Mouse (Mus musculus) liver, adult 2 months (tissue): ENCODE measurements around the gene Lrrc1. TPM values are rescaled to one million over a fixed set of nuclear protein-coding genes. Genes with fewer than 3 reads are reported as not detected.

Source experiments
- DNase-seq: peaks from one replicate; pipeline ENCODE4 v3.0.0-alpha.2; 2011; ENCODE audit warnings: low read depth, low spot score; ENCODE audit errors: extremely low read depth
- H3K27ac ChIP-seq: fragments of 200-500 bp; replicated peaks from 2 replicates; pipeline ENCODE4 v1.5.1; 2012; ENCODE audit warnings: low read depth, mild to moderate bottlenecking, control low read depth, inconsistent platforms, low read length; ENCODE audit not compliant: insufficient read depth
- H3K27me3 ChIP-seq: fragments of 200-500 bp; 2 replicates; pipeline ENCODE4 v1.6.1; 2012; ENCODE audit warnings: mild to moderate bottlenecking, moderate library complexity, low read length, inconsistent platforms; ENCODE audit not compliant: control insufficient read depth, insufficient read depth
- H3K36me3 ChIP-seq: fragments of 200-500 bp; 2 replicates; pipeline ENCODE4 v1.6.1; 2012; ENCODE audit warnings: low read length, inconsistent platforms; ENCODE audit not compliant: control insufficient read depth, insufficient read depth
- H3K4me1 ChIP-seq: fragments of 200-500 bp; 2 replicates; pipeline ENCODE4 v1.6.1; 2011; ENCODE audit warnings: low read length; ENCODE audit not compliant: control insufficient read depth, insufficient read depth
- H3K4me3 ChIP-seq: fragments of 200-500 bp; 2 replicates; pipeline ENCODE4 v1.5.1; 2011; ENCODE audit warnings: low read depth, mild to moderate bottlenecking, control low read depth, low read length, moderate library complexity; ENCODE audit not compliant: insufficient read depth
- H3K79me2 ChIP-seq: fragments of 200-500 bp; 2 replicates; pipeline ENCODE4 v1.6.1; 2012; ENCODE audit warnings: inconsistent platforms, mild to moderate bottlenecking, low read length, moderate library complexity; ENCODE audit not compliant: control insufficient read depth, insufficient read depth
- H3K9ac ChIP-seq: fragments of 200-500 bp; 2 replicates; pipeline ENCODE4 v1.6.1; 2012; ENCODE audit warnings: low read depth, mild to moderate bottlenecking, control low read depth, inconsistent platforms, low read length
- CTCF ChIP-seq: fragments of 200-500 bp; IDR thresholded peaks from 2 replicates; pipeline ENCODE4 v1.5.1; 2011; ENCODE audit warnings: low read depth, low read length, control low read depth
- POLR2A ChIP-seq: fragments of 200-500 bp; IDR thresholded peaks from 2 replicates; pipeline ENCODE4 v1.6.1; 2011; ENCODE audit warnings: low read length, control low read depth; ENCODE audit not compliant: insufficient read depth; ENCODE audit errors: extremely low read depth
- WGBS: fragments of 180-500 bp; shearing (Covaris S2); methylation state at CpG from one replicate; pipeline ENCODE4 v1.1.7; 2018; 5-methylcytosine and 5-hydroxymethylcytosine counted together
- polyA plus RNA-seq: library from polyadenylated mRNA; depleted of rRNA; stranded (reverse); fragments of >200 nt; gene quantifications from 2 replicates; pipeline ENCODE4 v1.2.3, GENCODE M21; 2012
- total RNA-seq: library from RNA; depleted of rRNA; stranded (reverse); fragments of >200 nt; gene quantifications from 2 replicates; pipeline ENCODE4 v1.2.3, GENCODE M21; 2014

The Lrrc1 gene
- total and polyA plus RNA-seq, 2 experiments: 0.40 to 1.4 TPM

DNA sequence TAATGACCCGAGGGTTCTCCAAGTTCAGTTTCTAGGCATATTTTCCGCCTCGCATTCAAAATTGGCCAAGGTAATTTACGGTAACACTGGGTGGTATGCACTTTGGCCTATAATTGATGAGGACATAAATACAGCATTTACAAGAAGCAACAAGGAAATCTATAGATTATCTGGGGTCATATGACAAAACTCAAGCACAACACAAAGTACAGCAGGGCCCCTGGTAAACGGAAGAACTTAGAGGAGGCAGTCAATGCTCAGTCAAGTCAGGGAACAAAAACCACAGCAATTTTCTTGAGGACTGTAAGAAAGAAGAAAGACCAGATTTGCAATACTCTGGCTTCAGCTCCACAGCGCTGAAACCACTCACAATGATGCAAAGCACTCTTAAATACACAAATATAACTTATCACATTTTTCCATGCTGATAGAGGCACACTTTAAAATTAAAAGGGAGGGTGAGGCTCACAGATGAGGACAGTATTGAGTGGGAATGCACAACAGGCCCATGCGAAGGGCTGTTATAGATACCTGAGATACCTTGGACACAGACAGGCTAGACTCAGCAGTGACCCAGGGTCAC, 27.8 kb downstream of the Lrrc1 start:
- DNase-seq: no peak
- Histone ChIP-seq H3K36me3 (no peaks in the 10 kb centered on the region), H3K27me3 (no peaks in the 10 kb centered on the region; the same call in 1 of the 2 replicates), H3K4me3 (no peak overlapping the region), H3K9ac (no peak overlapping the region), H3K4me1 (no peaks in the 10 kb centered on the region), H3K79me2 (no peaks in the 10 kb centered on the region), H3K27ac (no peak overlapping the region)
- WGBS: 95% methylated on average over 7 of the region's 7 CpGs
- TF ChIP-seq POLR2A: no peak
- TF ChIP-seq CTCF: no peak

DNA sequence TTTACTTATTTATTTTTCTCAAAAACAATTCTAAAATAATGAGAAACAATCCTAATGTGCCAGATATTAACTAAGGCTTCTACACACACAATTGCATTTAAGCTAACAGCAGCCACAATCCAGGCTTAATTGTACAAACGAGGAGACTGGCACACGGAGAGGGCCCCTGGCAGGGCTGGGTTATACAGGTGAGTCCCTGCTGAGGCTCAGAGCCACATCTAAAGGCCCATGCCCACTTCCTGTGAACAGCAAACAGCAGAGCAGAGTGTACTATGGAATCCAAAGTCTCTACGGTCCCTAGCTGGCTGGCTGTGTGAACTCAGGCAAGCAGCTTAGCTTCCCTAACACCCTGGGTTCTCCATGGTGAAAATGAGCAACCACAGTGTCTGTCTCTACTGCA, 30.8 kb downstream of the Lrrc1 start:
- H3K27me3 ChIP-seq: no peaks in the 10 kb centered on the region
- no peaks in the 10 kb centered on the region for H3K79me2 ChIP-seq
- H3K4me3 ChIP-seq: no peak overlapping the region
- H3K9ac ChIP-seq: no peak overlapping the region
- no peaks in the 10 kb centered on the region for H3K4me1 ChIP-seq
- H3K27ac ChIP-seq: no peak overlapping the region
- no peak for DNase-seq
- 66% methylated on average over 3 of the region's 3 CpGs for WGBS
- TF ChIP-seq CTCF (no peak), POLR2A (no peak)
- H3K36me3 ChIP-seq: no peaks in the 10 kb centered on the region

DNA sequence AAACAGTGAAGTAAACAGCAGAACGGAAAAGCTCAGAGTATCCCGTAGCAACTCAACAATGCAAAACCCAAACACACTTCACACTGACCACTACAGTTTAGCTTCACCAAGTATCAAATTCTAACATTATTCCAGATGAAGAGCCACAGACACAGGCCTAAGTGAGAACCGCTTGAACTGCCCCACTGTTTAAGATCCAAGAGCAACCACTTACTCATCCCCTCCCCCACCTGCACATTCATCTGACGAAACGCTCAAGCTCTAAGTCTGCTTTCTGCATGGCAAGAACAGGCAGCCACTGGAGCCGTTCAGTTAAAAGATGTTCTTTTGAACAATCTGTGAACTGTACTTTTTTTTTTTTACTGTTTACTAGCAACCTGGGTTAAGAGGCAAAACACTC, 32.5 kb downstream of the Lrrc1 start:
- Histone ChIP-seq H3K4me1 (no peaks in the 10 kb centered on the region), H3K36me3 (no peaks in the 10 kb centered on the region), H3K9ac (no peak overlapping the region), H3K4me3 (no peak overlapping the region), H3K27ac (no peak overlapping the region), H3K79me2 (no peaks in the 10 kb centered on the region), H3K27me3 (no peaks in the 10 kb centered on the region)
- TF ChIP-seq CTCF (no peak), POLR2A (no peak)
- no peak for DNase-seq
- WGBS: 81% methylated on average over 6 of the region's 6 CpGs

DNA sequence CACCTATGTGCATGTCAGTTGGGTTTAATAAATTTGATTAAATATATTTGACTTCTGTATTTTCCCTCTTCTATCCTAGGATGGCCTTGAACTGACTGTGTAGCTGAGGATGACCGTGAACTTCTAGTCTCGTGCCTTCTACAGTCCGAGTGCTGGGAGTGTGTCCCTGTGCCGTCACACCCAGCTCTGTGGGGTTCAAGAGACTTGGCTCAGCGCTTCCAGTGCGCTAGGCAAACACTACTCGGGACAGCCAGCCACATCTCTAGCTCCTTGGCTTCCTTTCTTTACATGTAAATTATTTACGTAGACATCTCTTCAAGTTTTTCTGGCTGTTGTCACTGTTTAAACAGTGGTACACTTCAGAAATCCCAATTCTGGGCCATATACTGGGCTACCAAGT, 34.1 kb downstream of the Lrrc1 start:
- H3K27ac ChIP-seq: no peak overlapping the region
- TF ChIP-seq CTCF: no peak
- TF ChIP-seq POLR2A: no peak
- no peak overlapping the region for H3K9ac ChIP-seq
- WGBS: 83% methylated on average over 8 of the region's 8 CpGs
- H3K4me3 ChIP-seq: no peak overlapping the region
- H3K79me2 ChIP-seq: no peaks in the 10 kb centered on the region
- no peak for DNase-seq
- no peaks in the 10 kb centered on the region for H3K36me3 ChIP-seq
- no peaks in the 10 kb centered on the region for H3K27me3 ChIP-seq
- no peaks in the 10 kb centered on the region for H3K4me1 ChIP-seq

DNA sequence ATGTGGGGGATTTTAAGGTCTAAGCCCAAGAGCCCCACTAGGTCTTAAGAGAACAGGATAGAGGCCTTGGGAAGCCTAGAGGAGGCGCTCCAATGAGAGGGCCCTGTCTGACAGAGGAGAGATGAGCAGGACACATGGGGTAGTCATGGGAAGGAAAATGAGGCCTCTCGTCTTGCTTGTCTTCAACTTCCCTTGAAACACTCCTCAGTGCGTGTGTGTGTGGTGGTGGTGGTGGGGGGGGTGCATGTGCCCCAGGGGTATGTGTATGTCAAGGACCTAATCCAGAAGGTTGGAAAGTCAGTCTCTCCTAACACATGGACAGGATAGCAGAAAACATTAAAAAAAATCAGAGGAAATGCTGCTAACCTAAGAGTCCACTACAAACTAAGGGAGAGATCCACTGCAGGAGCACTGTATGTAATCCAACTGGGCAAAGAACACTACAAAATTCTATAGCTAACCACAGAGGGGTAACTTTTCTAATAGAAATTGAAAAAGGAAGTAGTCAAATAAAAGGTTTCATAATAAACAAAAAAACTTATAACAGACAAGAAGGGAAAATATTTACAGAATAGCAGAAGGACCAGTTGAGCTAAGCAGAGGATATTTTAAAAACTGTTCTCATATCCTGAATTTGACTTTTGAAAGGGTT, 36.8 kb downstream of the Lrrc1 start:
- 93% methylated on average over 3 of the region's 3 CpGs for WGBS
- TF ChIP-seq CTCF (no peak), POLR2A (no peak)
- Histone ChIP-seq H3K27me3 (no peaks in the 10 kb centered on the region), H3K9ac (no peak overlapping the region), H3K79me2 (no peaks in the 10 kb centered on the region), H3K4me1 (peaks cover 2% of the 10 kb centered on the region; the same call in 1 of the 2 replicates), H3K4me3 (no peak overlapping the region), H3K27ac (no peak overlapping the region), H3K36me3 (no peaks in the 10 kb centered on the region)
- no peak for DNase-seq
